Mouse (Mus musculus): ENCODE measurements around the gene Ftl1-ps1. TPM values are rescaled to one million over a fixed set of nuclear protein-coding genes. Genes with fewer than 3 reads are reported as not detected.

Ftl1-ps1 gene
- polyA plus RNA-seq, 1 experiment from 2014 or later: 95.9 TPM

GRCm38 (mm10) chr13:74389730-74390129, 9.8 kb upstream of the Ftl1-ps1 start:
- Histone ChIP-seq H3K9me3 (ENCODE audit: control insufficient read depth, low read length) (no peaks in the 10 kb centered on the region), H3K4me3 (ENCODE audit: low read depth, low read length) (peak overlapping the region; percentile 54), H3K9ac (ENCODE audit: low read depth, low read length) (no peak overlapping the region), H3K27me3 (replicated peaks; ENCODE audit: control insufficient read depth, insufficient read depth, low read length) (no peaks in the 10 kb centered on the region), H3K4me2 (peak overlapping the region; percentile 59), H3K4me1 (replicated peaks; ENCODE audit: control insufficient read depth, insufficient read depth, low read length) (no peaks in the 10 kb centered on the region), H3K27ac (ENCODE audit: low read depth, low read length) (no peak overlapping the region), H3K36me3 (ENCODE audit: control insufficient read depth, insufficient read depth, low read length) (no peaks in the 10 kb centered on the region)
- ATAC-seq (replicated peaks; ENCODE audit: low FRiP score): no peak
- 56% methylated on average over 6 of the region's 6 CpGs for WGBS
- DNase-seq (ENCODE audit: low spot score): no peak

- no peaks in the 10 kb centered on the region for H3K36me3 ChIP-seq (ENCODE audit: control insufficient read depth, insufficient read depth, low read length)
- ATAC-seq (replicated peaks; ENCODE audit: low FRiP score) (peak; percentile 75), DNase-seq (ENCODE audit: low spot score) (peak; percentile 52)
- no peaks in the 10 kb centered on the region for H3K9me3 ChIP-seq (ENCODE audit: control insufficient read depth, low read length)
- no peaks in the 10 kb centered on the region for H3K27me3 ChIP-seq (replicated peaks; ENCODE audit: control insufficient read depth, insufficient read depth, low read length)
- H3K27ac ChIP-seq (ENCODE audit: low read depth, low read length): no peak within 1 kb of the TSS
- 1% methylated on average over 14 of the region's 14 CpGs for WGBS
- peak within 1 kb of the TSS; percentile 59 for H3K4me2 ChIP-seq
- H3K9ac ChIP-seq (ENCODE audit: low read depth, low read length): peak within 1 kb of the TSS; percentile 55
- peak within 1 kb of the TSS; percentile 54 for H3K4me3 ChIP-seq (ENCODE audit: low read depth, low read length)
- no peaks in the 10 kb centered on the region for H3K4me1 ChIP-seq (replicated peaks; ENCODE audit: control insufficient read depth, insufficient read depth, low read length)
Observed at GRCm38 (mm10) chr13:74390371-74390990, 9.0 kb upstream of the Ftl1-ps1 start, which contains the start of gene Zfp72. Gene Zfp72 (minus strand): TSS chr13:74390836.

- Histone ChIP-seq H3K27ac (ENCODE audit: low read depth, low read length) (no peak overlapping the region), H3K4me1 (replicated peaks; ENCODE audit: control insufficient read depth, insufficient read depth, low read length) (no peaks in the 10 kb centered on the region), H3K4me2 (no peak overlapping the region), H3K36me3 (ENCODE audit: control insufficient read depth, insufficient read depth, low read length) (no peaks in the 10 kb centered on the region), H3K9ac (ENCODE audit: low read depth, low read length) (no peak overlapping the region), H3K9me3 (ENCODE audit: control insufficient read depth, low read length) (no peaks in the 10 kb centered on the region), H3K27me3 (replicated peaks; ENCODE audit: control insufficient read depth, insufficient read depth, low read length) (no peaks in the 10 kb centered on the region), H3K4me3 (ENCODE audit: low read depth, low read length) (no peak overlapping the region)
- WGBS: 69% methylated on average over 2 of the region's 2 CpGs
- no peak for ATAC-seq (replicated peaks; ENCODE audit: low FRiP score)
- no peak for DNase-seq (ENCODE audit: low spot score)
Observed at GRCm38 (mm10) chr13:74391156-74391555, 8.3 kb upstream of the Ftl1-ps1 start.

GRCm38 (mm10) chr13:74439895-74440294, 40.4 kb downstream of the Ftl1-ps1 start:
- Histone ChIP-seq H3K4me2 (no peak overlapping the region), H3K9ac (ENCODE audit: low read depth, low read length) (no peak overlapping the region), H3K27me3 (replicated peaks; ENCODE audit: control insufficient read depth, insufficient read depth, low read length) (no peaks in the 10 kb centered on the region), H3K4me3 (ENCODE audit: low read depth, low read length) (no peak overlapping the region), H3K36me3 (ENCODE audit: control insufficient read depth, insufficient read depth, low read length) (no peaks in the 10 kb centered on the region), H3K9me3 (ENCODE audit: control insufficient read depth, low read length) (peaks cover 14% of the 10 kb centered on the region; the same call in 1 of the 2 replicates), H3K4me1 (replicated peaks; ENCODE audit: control insufficient read depth, insufficient read depth, low read length) (no peaks in the 10 kb centered on the region), H3K27ac (ENCODE audit: low read depth, low read length) (no peak overlapping the region)
- ATAC-seq (replicated peaks; ENCODE audit: low FRiP score): no peak
- DNase-seq (ENCODE audit: low spot score): no peak
- WGBS: 29% methylated on average over 19 of the region's 19 CpGs

MicroRNAs within 50 kb of the gene (microRNA counts, 519-probe panel; counts per million panel counts)
- microRNA mmu-miR-692: not detected

Small RNA genes lying within 50 kb of the gene (microRNA-seq; reads per million reads assigned to microRNA genes)
- gene Mir692-3 (ENCODE audit: borderline number of aligned reads): not detected

Other genes starting within 250 kb of the Ftl1-ps1 start
- 50.2 and 55.9 TPM in 2 replicates for gene Exoc3, start 191.0 kb upstream of the Ftl1-ps1 start, polyA plus RNA-seq (2014; fragmentation: Nextera tagmentation; extraction: Ambion mirVana)
- 0.18 and 0.49 TPM in 2 replicates for gene Ahrr, start 107.4 kb upstream of the Ftl1-ps1 start, polyA plus RNA-seq (2014; fragmentation: Nextera tagmentation; extraction: Ambion mirVana)
- 139 and 142 TPM in 2 replicates for gene Pdcd6, start 82.1 kb upstream of the Ftl1-ps1 start, polyA plus RNA-seq (2014; fragmentation: Nextera tagmentation; extraction: Ambion mirVana)
- 248 and 278 TPM in 2 replicates for gene Sdha, start 49.4 kb upstream of the Ftl1-ps1 start, polyA plus RNA-seq (2014; fragmentation: Nextera tagmentation; extraction: Ambion mirVana)
- 46.4 and 53.7 TPM in 2 replicates for gene Ccdc127, start 49.4 kb upstream of the Ftl1-ps1 start, polyA plus RNA-seq (2014; fragmentation: Nextera tagmentation; extraction: Ambion mirVana)
- gene Lrrc14b, start 35.7 kb upstream of the Ftl1-ps1 start, polyA plus RNA-seq (2014; fragmentation: Nextera tagmentation; extraction: Ambion mirVana): not detected in 2 replicates
- gene Zfp72, start 8.9 kb upstream of the Ftl1-ps1 start, polyA plus RNA-seq (2014; fragmentation: Nextera tagmentation; extraction: Ambion mirVana): 2.6 and 3.8 TPM in 2 replicates
- 17.7 and 18.3 TPM in 2 replicates for gene Zfp825, start 94.3 kb downstream of the Ftl1-ps1 start, polyA plus RNA-seq (2014; fragmentation: Nextera tagmentation; extraction: Ambion mirVana)
- 17.0 and 19.0 TPM in 2 replicates for gene Erap1, start 239.9 kb downstream of the Ftl1-ps1 start, polyA plus RNA-seq (2014; fragmentation: Nextera tagmentation; extraction: Ambion mirVana)